Mouse (Mus musculus): Measurements from ENCODE around the gene Cdca7l.

GRCm38 (mm10) chr12:117820859-117821221 lies 16.8 kb downstream of the Cdca7l start:
- TF ChIP-seq CTCF (IDR thresholded peaks at IDR 0.05; ENCODE audit: insufficient read depth, low read depth, low read length) = no peak
- TF ChIP-seq POLR2A (IDR thresholded peaks at IDR 0.05; ENCODE audit: insufficient read depth, low read depth, low read length) = no peak
